Mouse (Mus musculus) ovary, postnatal 14 days (tissue): ENCODE measurements around the gene Fxyd6.

Source experiments
- DNase-seq: peaks from one replicate; pipeline ENCODE4 v3.0.0; 2022; ENCODE audit warnings: low spot score

Gene Fxyd6

DNA sequence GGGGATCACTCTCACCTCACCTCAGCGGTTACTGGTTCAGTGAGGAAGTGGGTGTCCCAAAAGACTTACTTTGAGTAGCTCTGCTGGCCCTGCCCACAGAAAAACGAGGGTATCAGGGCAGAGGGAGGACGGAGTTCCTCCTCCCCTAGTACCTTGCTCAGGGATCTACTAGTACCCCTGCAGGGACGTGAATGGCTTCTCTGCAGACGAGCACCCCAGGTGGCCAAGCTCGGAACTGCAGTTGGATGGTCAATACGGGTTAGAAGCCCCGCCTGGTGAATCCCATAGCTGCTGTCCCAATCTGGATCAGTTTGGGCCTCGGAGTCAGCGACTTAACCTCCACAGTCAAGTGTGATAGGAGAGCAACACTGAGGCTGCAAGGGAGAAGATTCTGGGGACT is 42.3 kb downstream of the Fxyd6 start:
- peak; percentile 92 for DNase-seq

DNA sequence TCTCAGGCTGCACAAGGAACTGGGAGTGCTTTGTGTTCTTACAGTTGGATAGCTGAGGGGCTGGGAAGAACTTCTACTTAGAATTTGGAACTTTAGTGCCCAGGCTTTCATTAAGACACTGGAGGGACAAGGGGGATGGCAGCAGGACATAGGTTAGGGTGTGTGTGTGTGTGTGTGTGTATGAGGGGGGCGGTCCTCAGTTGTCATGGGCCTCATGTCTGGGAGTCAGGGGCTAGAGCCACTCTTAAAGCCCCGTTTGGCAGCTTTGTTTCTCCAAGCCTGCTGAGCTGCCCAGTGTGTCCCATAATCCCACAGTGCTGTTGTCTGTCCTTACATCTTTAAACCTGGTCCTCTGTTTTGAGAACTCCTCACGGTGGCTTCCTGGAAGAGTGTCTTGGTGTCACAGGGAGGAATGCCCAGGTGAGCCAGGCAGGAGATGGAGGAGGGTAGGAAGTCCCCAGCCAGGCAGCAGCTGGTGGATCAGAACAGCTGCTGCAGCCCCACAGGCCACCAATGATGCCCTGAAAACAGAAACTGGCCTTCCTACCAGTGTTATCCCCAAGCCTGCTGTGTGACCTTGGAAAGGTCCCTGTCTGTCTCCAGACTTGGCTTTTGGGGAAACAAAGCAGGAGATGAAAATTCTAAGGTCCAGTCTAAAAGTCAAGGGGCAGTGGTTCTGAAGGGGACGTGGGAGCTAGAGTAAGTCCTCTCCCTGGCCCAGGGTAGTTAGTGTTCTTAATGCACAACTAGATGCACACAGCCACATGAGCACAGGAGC is 42.9 kb downstream of the Fxyd6 start:
- DNase-seq, result no peak

DNA sequence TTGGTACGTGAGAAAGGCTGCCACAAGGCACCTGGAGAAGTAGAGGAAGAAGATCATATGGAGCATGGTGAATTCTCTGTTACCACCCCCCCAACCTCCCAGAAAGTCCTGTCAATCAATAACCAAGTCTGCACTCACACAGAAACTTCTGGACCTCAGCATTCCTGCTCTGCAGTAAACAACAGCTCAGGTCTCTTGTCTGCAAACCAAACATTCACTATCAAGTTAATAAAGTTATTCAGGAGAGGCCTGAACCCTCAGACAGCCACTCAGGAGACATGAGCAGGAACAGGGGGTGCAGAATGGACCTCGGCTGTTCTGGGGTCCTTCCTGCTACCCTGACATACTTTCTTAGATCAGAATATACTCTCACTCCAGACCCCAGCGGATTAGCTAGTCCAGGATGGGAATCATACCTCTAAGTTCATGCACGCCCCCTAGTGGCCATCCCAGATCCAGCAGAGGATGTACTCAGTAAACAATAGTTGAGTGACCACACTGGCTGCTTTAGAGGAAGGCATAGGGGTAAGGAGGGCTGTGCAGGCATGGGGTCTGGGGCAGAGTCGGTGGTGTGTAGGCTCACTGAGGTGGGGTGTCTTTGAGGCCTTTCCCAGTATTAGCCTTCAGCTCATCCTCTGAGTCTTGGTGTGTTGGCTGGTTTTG is 43.6 kb downstream of the Fxyd6 start:
- DNase-seq, result no peak

DNA sequence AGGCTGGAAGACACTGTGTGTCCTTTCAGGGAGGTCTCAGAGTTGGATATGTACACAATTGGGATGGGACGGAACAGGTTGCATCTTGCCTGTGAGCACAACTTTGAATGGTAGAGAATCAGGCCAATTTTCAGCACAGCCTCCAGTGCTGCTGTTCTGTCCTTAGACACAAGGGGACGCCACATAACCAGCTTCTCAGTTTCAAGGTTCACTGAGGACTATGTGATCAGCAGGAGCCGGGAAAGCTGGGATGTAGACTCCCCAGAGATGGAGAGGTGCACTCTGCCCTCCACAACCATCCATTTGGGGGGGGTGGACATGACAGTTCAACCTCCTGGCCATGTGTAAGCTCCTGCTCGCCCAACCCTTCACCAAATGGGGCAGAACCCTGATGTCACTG is 45.9 kb downstream of the Fxyd6 start:
- peak; percentile 55 for DNase-seq

DNA sequence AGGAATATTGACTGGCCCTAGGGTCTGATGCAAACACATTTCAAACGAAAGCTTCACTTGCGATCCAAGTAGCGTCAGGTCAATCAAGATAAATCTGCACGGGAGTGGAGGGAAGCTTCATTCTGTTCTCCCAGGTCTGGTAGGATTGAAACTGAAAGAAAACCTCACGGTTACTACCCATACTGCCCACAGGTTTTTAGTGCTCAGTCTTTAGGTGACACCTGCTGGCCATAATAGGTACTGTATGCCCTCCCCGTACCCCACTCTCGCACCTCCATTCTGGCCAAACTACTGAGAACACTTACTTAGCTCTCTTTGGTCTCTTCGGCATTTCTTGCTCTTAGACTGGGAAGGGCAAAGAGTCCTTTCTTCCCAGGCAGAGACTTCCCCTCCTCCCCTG is 47.3 kb downstream of the Fxyd6 start:
- peak; percentile 49 for DNase-seq

DNA sequence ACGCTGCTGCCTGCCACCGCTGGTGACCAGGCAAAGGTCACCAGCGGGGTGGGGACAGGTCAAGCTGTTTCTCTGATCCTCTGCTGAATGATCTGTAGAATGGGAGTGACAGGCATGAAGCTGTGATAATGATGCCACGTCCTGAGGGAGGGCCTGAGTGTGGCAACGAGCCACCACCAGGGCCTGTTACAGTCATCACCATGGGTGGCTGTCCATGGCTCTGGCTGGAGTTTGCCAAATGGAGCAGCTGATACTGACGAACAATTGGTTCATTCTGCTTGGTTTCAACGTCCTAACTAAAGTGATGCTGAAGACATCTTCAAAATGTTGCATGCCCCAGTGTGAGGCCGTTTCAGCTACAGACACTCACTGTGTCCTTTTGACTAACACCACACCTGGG is 48.3 kb downstream of the Fxyd6 start:
- DNase-seq, result no peak

DNA sequence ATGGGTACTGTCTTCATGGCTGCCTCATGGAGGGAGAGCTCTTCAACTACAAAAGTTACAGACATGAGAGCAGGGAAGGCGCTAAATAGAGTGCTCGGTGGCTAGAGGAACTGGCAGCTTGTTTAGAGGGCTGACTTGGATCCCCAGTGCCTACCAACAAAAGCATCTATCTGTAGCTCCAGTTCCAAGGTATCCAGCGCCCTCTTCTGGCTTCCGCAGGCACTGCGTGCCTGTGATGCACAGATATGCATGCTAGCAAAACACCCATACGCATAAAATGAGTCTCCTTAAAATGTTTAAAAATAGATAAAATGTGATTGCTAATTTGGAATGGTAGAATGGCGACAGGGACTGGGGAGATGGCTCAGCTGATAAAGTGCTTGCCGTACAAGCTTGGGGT is 51.2 kb downstream of the Fxyd6 start:
- no peak for DNase-seq

DNA sequence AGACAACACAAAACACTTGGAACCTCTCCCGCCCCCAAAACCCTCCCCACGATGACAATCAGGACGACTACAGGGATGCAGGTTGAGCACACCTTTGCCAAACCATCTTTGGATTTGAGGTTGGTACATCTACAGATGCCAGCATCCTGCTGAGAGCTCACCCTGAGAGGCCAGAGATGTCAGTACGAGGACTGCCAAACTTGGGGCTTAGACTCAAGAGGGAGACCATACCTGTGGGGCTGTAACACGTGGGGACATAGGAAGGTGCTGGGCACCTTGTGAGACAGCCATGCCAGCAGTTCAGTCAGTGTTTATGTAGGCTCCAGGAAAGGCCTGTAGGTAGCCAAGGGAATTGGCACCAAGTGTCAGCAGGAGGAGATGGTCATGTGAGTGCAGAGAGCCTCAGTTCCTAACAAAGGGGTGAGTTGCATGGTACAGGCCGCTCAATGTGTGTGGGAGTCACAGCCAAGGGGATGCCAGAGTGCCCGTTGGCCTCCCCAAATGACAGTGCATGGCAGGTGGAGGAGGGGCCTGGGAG is 52.8 kb downstream of the Fxyd6 start:
- no peak for DNase-seq

DNA sequence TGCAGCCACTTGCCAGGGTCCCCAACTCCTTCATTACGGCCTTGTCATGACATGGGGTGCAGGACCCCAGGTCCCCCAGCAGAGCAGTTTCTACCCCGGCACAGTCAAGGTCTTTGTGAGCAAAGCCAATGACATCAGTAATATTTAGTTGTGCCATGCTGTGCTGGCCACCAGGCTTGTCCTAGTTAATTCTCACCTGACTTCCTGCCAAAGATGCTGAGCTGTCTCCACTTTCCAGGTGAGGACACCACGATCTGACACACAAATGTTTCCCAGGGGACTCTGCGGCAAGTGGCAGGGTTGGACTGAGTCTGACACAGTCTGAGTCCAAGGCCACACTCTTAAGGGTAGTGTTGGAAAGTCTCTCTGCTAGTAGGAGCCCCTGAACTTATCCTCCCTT is 56.5 kb downstream of the Fxyd6 start, which contains the start of gene Dscaml1:
Gene Dscaml1 (plus strand): TSS at position 173 of the 400 bp plus-strand sequence.
- no peak for DNase-seq

DNA sequence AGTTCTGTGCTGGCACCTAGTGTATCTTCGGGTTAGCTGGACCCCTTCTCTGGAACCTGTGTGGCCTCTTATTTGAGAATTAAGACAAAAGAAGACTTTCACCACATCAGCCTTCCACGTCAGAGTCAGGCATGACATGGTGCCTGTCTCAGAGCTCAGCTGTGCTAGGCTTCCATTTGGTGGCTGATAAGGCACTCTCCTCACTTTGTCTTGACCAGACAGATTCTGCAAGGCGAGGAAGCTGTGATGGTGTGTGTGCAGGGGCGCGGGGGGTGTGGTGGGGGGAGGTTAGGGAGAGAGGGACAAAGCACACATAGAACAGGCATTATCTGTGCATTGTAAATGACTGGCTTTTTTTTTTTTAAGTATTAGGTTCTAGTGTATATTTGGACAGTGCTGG is 59.4 kb downstream of the Fxyd6 start:
- DNase-seq, result no peak

DNA sequence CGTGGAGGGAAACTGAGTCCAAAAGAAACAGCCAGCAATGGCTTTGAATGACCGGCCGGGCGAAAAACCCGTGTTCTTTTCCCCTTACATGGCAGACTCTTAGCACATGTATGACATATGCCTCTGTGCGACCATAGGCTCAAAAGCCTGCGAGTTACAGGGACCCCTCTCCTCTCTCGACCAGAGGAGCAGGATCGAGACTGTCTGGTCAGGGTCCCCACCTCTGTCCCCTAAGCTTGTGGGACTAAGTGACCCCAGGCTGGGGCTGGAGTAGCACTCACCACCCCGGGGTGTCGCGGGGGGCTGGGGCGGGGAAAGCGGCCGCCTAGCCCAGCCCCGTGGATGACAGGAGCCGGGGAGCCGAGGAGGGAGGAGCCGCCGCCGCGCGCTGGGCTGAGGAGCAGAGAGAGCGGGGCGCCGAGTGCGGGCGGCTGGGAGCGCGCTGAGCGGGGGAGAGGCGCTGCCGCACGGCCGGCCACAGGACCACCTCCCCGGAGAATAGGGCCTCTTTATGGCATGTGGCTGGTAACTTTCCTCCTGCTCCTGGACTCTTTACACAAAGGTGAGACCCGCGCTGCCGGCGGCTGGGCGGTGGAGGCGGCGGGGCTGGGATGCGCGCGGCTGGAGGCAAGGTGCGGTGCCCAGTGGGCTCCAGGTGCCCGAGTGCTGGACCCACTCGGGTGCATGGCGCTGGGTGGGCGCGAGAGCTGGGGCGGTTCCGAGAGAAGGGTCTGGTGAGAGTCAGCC is 60.1 kb downstream of the Fxyd6 start:
- DNase-seq, result no peak

DNA sequence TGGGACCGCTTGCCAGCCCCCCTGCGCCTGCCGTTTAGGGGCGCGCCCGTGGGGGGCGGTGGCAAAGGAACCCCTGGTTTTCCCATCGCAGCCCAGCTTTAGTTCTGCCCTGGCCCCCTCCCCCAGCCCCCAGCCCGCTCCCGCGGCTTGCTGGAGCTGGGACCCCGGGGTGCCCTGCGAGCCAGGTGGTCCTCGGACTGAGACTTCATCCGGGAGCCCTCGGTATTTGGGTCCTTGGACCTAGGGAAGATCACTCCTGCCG is 60.6 kb downstream of the Fxyd6 start:
- DNase-seq, result no peak

DNA sequence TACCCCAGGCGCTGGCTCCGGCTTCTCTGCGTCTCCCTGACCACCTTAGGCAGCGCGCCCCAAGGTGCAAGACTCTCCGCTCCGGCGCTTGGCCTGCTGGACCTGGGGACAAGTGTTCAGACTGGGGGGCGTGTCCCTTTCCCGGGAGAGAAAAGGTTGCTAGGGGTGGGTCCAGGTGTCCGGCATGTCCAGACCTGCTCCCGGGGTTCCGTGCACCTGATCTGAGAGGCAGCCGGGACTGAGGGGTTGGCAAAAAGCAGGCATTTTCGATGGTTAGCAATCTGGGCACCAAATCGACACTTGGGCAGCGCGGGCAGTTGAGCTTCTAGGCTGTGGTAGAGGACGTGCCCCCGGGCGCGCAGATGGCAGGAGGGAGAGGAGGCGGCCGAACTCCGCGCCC is 61.2 kb downstream of the Fxyd6 start:
- DNase-seq, result no peak

DNA sequence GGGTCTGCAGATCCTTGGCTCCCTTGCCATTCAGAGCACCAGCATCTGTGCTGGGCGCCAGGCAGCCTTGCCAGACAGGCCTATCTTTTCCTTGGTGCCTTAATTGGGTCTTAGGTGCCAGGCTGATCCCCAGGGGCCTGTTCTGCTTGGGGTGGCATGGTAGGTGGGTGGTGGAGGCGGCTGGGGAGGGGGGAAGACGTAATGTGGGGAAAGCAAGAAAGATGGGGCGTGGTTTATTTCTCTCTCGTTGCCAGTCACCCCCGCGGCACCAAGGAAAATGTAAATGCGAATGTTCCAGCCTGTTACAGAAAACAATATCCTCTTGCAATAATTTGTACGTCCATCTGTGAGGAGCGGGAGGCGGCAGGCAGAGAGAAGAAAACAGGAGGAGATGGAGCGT is 62.7 kb downstream of the Fxyd6 start:
- DNase-seq, result no peak

DNA sequence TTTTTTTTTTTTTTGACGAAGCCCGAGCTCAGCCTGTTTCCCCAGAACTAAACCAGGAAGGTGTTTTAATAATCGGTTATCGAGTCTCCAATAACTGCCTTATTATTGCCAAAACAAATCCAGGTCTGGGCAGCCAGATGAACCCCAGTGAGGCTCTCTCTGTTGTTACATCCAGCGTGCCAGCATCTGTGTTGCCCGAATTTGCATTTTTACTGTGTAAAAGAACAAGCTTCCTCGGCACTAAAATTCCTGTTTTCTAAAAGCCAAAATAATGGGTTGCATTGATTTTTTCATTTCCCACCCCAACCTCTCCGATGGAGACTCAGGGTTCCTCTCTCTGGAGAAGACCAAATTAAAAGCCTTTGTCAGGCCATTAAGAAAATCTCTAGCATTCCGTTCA is 63.1 kb downstream of the Fxyd6 start:
- no peak for DNase-seq

DNA sequence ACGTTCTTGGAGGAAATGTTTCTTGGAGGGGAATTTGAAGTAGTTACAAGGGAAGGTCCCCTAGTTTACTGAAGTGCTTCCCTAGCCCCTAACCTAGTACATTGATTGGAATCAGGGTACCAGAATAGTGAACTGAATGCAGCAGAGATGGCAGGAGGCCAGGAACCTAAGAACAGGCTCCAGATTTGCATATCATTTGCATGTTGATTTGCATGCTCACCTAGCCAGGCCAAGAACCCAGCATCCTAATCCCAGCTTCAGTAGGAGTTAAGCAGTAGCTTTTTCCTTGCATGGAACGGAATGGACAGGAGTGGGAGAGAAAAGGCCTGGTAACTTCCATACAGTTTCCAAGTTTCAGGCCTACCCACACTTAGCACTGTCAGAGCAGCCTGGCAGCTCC is 64.2 kb downstream of the Fxyd6 start:
- DNase-seq, result no peak

DNA sequence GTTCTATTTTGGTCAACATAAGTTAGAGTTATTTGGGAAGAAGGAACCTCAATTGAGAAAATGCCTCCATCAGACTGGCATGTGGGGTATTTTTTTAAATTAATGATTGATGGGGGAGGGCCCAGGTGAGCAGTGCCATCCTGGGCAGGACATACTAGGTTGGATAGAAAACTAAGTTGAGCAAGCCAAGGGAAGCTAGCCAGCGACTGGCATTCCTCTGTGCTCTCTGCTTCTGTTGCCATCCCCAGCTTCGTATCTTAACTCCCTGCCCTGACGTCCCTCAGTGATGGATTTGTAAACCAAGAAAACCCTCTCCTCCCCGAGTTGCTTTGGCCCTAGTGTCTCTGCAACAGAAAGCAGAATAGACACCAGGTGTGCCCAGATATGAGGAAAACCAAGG is 69.0 kb downstream of the Fxyd6 start:
- DNase-seq, result no peak

DNA sequence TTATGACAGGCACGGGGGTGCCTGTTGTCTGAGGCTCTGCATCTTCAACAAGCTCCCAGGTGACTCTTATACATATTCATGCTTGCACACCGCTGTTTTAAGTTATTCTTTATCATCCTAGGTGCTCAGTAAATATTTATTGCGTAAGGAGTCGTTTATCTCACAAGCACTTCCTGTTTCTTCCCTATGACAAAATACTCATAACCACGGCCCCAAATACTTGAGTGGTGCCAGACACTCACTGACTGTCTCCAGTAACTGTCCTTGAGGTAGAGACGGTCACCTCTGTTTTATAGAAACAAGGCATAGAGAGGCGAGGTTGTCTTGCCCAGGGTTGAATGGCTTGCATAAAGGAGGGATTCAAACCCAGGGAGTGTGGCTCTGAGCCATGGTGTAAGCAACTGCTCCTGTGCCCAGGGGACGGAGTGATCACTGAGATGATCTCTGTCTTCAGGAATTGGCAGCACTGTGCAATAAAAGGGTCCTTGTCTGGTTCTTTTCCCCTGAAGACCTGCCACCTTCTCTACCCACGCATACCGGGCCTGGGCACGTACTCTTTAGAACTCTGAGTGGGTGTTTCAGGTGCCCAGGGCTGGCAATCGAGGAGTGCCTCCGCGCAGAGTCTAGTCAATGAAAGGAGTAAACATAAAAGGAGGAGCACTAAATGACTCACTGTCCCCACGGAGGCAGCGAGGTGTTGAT is 70.2 kb downstream of the Fxyd6 start:
- no peak for DNase-seq

DNA sequence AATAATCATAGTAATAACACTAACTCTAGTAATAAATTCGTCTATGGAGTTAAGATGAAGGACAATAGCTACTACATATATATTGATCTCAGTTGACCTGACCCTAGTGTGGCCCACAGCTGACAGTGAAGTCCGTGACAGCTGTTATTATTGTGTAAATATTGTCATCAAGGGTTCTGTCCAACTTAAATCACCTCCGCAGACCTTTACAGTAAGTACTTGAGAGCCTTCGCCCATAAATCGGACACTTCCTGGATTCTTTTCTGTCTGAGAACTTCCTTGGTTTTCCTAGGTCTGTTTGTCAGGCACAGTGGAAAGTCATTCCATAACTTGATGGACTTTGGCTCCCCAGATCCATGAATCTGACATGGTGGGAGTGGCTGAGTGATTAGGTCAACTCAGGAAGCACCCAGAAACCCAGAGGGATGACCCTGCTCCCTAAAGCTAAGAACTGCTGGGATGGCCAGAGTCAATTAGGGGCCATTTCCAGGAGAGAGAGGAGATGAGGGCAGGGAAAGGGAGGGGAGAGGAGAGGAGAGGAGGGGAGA is 74.3 kb downstream of the Fxyd6 start:
- no peak for DNase-seq
